Mouse (Mus musculus) cortical plate, adult 2 months (tissue): Measurements from ENCODE around the gene Kcnab1.

Experiments used
- CTCF ChIP-seq: fragments of 200-500 bp; IDR thresholded peaks from 2 replicates; pipeline ENCODE4 v1.5.1; 2011; ENCODE audit warnings: mild to moderate bottlenecking, control low read depth, low read length; ENCODE audit not compliant: insufficient read depth; ENCODE audit errors: extremely low read depth
- POLR2A ChIP-seq: fragments of 200-500 bp; IDR thresholded peaks from 2 replicates; pipeline ENCODE4 v1.6.1; 2011; ENCODE audit warnings: mild to moderate bottlenecking, low read length, control low read depth; ENCODE audit not compliant: insufficient read depth; ENCODE audit errors: extremely low read depth

GRCm38 (mm10) chr3:65379884-65380539, 270.8 kb downstream of the Kcnab1 start:
- no peak for TF ChIP-seq POLR2A
- peak; percentile 72 for TF ChIP-seq CTCF
